Mouse (Mus musculus): ENCODE measurements around the gene Btbd9. TPM values are rescaled to one million over a fixed set of nuclear protein-coding genes. Genes with fewer than 3 reads are reported as not detected.

The Btbd9 gene
- total RNA-seq, 2 experiments from 2014 or later = 95.6 to 106 TPM

GRCm38 (mm10) chr17:30564407-30564806, 11.9 kb downstream of the Btbd9 start:
- intact Hi-C loops (cut with DNase I) = no loop called here
- DNase-seq (ENCODE audit: low spot score in 2 of 2) = no peak

GRCm38 (mm10) chr17:30563484-30564075, 12.7 kb downstream of the Btbd9 start:
- no peak for DNase-seq (ENCODE audit: low spot score in 2 of 2)
- intact Hi-C loops (cut with DNase I) = no loop called here

GRCm38 (mm10) chr17:30562770-30563169, 13.5 kb downstream of the Btbd9 start:
- intact Hi-C loops (cut with DNase I) = no loop called here

GRCm38 (mm10) chr17:30559536-30559935, 16.8 kb downstream of the Btbd9 start:
- intact Hi-C loops (cut with DNase I) = no loop called here
- peak; percentile 43 to 46 for DNase-seq (ENCODE audit: low spot score in 2 of 2)

More at GRCm38 (mm10) chr17:30562770-30563169, 13.5 kb downstream of the Btbd9 start:
- DNase-seq (ENCODE audit: low spot score in 2 of 2) = no peak

GRCm38 (mm10) chr17:30558623-30559022, 17.7 kb downstream of the Btbd9 start:
- peak in 1 of 2 experiments; percentile 59 for DNase-seq (ENCODE audit: low spot score in 2 of 2)
- intact Hi-C loops (cut with DNase I) = no loop called here

GRCm38 (mm10) chr17:30556512-30556911, 19.8 kb downstream of the Btbd9 start:
- intact Hi-C loops (cut with DNase I) = no loop called here

GRCm38 (mm10) chr17:30553027-30553937, 23.0 kb downstream of the Btbd9 start:
- intact Hi-C loops (cut with DNase I) = no loop called here
- DNase-seq (ENCODE audit: low spot score in 2 of 2) = no peak

More at GRCm38 (mm10) chr17:30556512-30556911, 19.8 kb downstream of the Btbd9 start:
- DNase-seq (ENCODE audit: low spot score in 2 of 2) = peak in 1 of 2 experiments; percentile 51

- peak; percentile 63 to 94 for DNase-seq (ENCODE audit: low spot score in 2 of 2)
- intact Hi-C loops (cut with DNase I) = loop anchor here (2.0 kb wide), 1 partner anchor 24 kb away; no protein-coding TSS in a partner anchor
These were observed 25.5 kb downstream of the Btbd9 start for GRCm38 (mm10) chr17:30550774-30551107.

GRCm38 (mm10) chr17:30549899-30550773, 26.2 kb downstream of the Btbd9 start:
- intact Hi-C loops (cut with DNase I) = loop anchor here (2.0 kb wide), 1 partner anchor 23 kb away; no protein-coding TSS in a partner anchor
- no peak for DNase-seq (ENCODE audit: low spot score in 2 of 2)

- intact Hi-C loops (cut with DNase I) = no loop called here
- peak in 1 of 2 experiments; percentile 57 for DNase-seq (ENCODE audit: low spot score in 2 of 2)
These were observed 37.2 kb downstream of the Btbd9 start for GRCm38 (mm10) chr17:30539098-30539497.

- intact Hi-C loops (cut with DNase I) = no loop called here
These were observed 39.6 kb downstream of the Btbd9 start for GRCm38 (mm10) chr17:30536651-30537050.

GRCm38 (mm10) chr17:30533098-30533497, 43.2 kb downstream of the Btbd9 start:
- DNase-seq (ENCODE audit: low spot score in 2 of 2) = no peak
- intact Hi-C loops (cut with DNase I) = no loop called here

More at GRCm38 (mm10) chr17:30536651-30537050, 39.6 kb downstream of the Btbd9 start:
- no peak for DNase-seq (ENCODE audit: low spot score in 2 of 2)

- no peak for DNase-seq (ENCODE audit: low spot score in 2 of 2)
- intact Hi-C loops (cut with DNase I) = no loop called here
These were observed 45.7 kb downstream of the Btbd9 start for GRCm38 (mm10) chr17:30530542-30530940.

GRCm38 (mm10) chr17:30529632-30530541, 46.4 kb downstream of the Btbd9 start:
- DNase-seq (ENCODE audit: low spot score in 2 of 2) = peak in 1 of 2 experiments; percentile 79
- intact Hi-C loops (cut with DNase I) = no loop called here

- DNase-seq (ENCODE audit: low spot score in 2 of 2) = no peak
- intact Hi-C loops (cut with DNase I) = loop anchor here (2.0 kb wide), 2 partner anchors 25 to 51 kb away; partner anchors contain the start of gene Btbd9
These were observed 50.6 kb downstream of the Btbd9 start for GRCm38 (mm10) chr17:30525405-30526295.

GRCm38 (mm10) chr17:30524451-30524850, 51.8 kb downstream of the Btbd9 start:
- DNase-seq (ENCODE audit: low spot score in 2 of 2) = peak; percentile 75 to 95
- intact Hi-C loops (cut with DNase I) = loop anchor here (2.0 kb wide), 1 partner anchor 52 kb away; the partner anchor contains the start of gene Btbd9

GRCm38 (mm10) chr17:30523783-30524182, 52.5 kb downstream of the Btbd9 start:
- DNase-seq (ENCODE audit: low spot score in 2 of 2) = no peak
- intact Hi-C loops (cut with DNase I) = loop anchor here (2.0 kb wide), 1 partner anchor 53 kb away; the partner anchor contains the start of gene Btbd9
